Mouse (Mus musculus): Measurements from ENCODE around the gene Nr2e1.

DNA sequence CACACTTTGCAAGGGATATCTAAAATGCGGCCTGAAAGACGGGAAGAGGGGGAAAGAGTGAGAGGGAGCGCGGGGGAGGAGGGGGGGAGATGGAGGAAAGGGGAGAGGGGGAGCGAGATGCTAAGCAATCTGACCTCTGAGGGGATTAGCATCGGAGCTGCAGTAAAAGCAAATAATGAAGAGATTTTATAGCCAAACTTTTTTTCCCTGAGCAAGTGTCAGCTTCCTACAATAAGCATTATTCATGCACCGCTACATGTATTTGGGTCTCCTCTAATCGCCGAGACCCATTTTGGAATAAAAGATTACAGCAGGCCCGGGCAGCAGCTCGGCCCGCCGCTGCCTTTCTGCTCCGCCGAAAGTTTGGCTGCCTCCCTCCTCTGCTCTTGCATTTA lies 5.2 kb downstream of the Nr2e1 start:
- TF ChIP-seq POLR2A (IDR thresholded peaks at IDR 0.05; ENCODE audit: control insufficient read depth, extremely low read depth, insufficient read depth, low read length, poor library complexity) (no peak), CTCF (IDR thresholded peaks at IDR 0.05; ENCODE audit: borderline replicate concordance, control insufficient read depth, extremely low read depth, insufficient read depth, low read length, poor library complexity) (no peak)

Data from thymus, adult 2 months (tissue).